ENCODE assay signal across 8 mouse cellular contexts in genomic region chr2:104848235-104849161, GRCm38 (mm10). TPM values are rescaled to one million over a fixed set of nuclear protein-coding genes. Genes with fewer than 3 reads are reported as not detected.
DNase-seq lines count a peak whose midpoint lies in the region; ATAC-seq and TF ChIP-seq lines count a peak whose summit lies in the region.

No protein-coding gene starts in this region.

- ATAC-seq in heart, embryonic 16.5 days (replicated peaks; ENCODE audit: extremely low read depth, insufficient read depth, low FRiP score), result no peak
- ATAC-seq in liver, embryonic 14.5 days (ENCODE audit: insufficient read depth), result no peak
- 0 out of 2 replicates have a peak, but pooled peaks have one; percentile 15 for ATAC-seq in stomach, embryonic 14.5 days (ENCODE audit: insufficient number of reproducible peaks, insufficient read depth, low FRiP score, low read depth)

- H3K4me1 ChIP-seq in heart, embryonic 16.5 days (ENCODE audit: control insufficient read depth, insufficient read depth, low read length), result peaks cover 5% of the 10 kb centered on the region
- peaks cover 0 to 5% of the 10 kb centered on the region in 2 experiments; a peak in 2 of 4 replicates for H3K4me1 ChIP-seq in liver, embryonic 14.5 days (replicated peaks; ENCODE audit: control insufficient read depth in 2 of 2, insufficient read depth in 2 of 2, low read length in 1 of 2)
- no peaks in the 10 kb centered on the region; the same call in 1 of the 2 replicates for H3K4me1 ChIP-seq in stomach, embryonic 14.5 days (ENCODE audit: control insufficient read depth, insufficient read depth, low read length)

- 0 out of 2 replicates have a peak overlapping the region, but pooled peaks have one; percentile 3 for H3K27ac ChIP-seq in heart, embryonic 16.5 days (ENCODE audit: low read length)
- no peak overlapping the region for H3K27ac ChIP-seq in liver, embryonic 14.5 days
- H3K27ac ChIP-seq in stomach, embryonic 14.5 days (ENCODE audit: low read length), result 0 out of 2 replicates have a peak overlapping the region, but pooled peaks have one; percentile 48

- no peaks in the 10 kb centered on the region for H3K9me3 ChIP-seq in heart, embryonic 16.5 days (replicated peaks; ENCODE audit: control insufficient read depth, low read length)
- no peaks in the 10 kb centered on the region for H3K9me3 ChIP-seq in liver, embryonic 14.5 days (ENCODE audit: control insufficient read depth, low read length)
- H3K9me3 ChIP-seq in stomach, embryonic 14.5 days (ENCODE audit: control insufficient read depth, low read depth, low read length), result no peaks in the 10 kb centered on the region

- H3K4me2 ChIP-seq in heart, embryonic 16.5 days (ENCODE audit: low read depth, low read length), result peak overlapping the region; percentile 98
- H3K4me2 ChIP-seq in liver, embryonic 14.5 days (ENCODE audit: low read depth), result peak overlapping the region; percentile 68
- H3K4me2 ChIP-seq in stomach, embryonic 14.5 days (replicated peaks; ENCODE audit: low read depth, low read length), result peak overlapping the region; percentile 97

- peak; percentile 11 for DNase-seq in kidney, adult 18-20 months
- DNase-seq in kidney, postnatal 25 days, result no peak
- DNase-seq in ZHBTc4 (ENCODE audit: low read depth, low spot score), result peak; percentile 26
- no peak for DNase-seq in liver, embryonic 14.5 days (ENCODE audit: low read depth in 3 of 3, low spot score in 3 of 3)
- no peak for DNase-seq in right cerebral cortex, postnatal 10 days (ENCODE audit: low spot score in 2 of 2)
- DNase-seq in cerebellum, adult 11-12 months, result no peak

- no peak for TF ChIP-seq CTCF in liver, embryonic 14.5 days (IDR thresholded peaks at IDR 0.05; ENCODE audit: low read depth)

- H3K4me3 ChIP-seq in heart, embryonic 16.5 days (ENCODE audit: low read length), result peak overlapping the region; percentile 65
- H3K4me3 ChIP-seq in liver, embryonic 14.5 days (ENCODE audit: insufficient read depth in 1 of 2, low read depth in 2 of 2, low read length in 2 of 2), result peak overlapping the region; percentile 4 to 49; a peak in 1 of 4 replicates
- H3K4me3 ChIP-seq in stomach, embryonic 14.5 days (ENCODE audit: low read depth, low read length), result peak overlapping the region; percentile 52

- peaks cover 6% of the 10 kb centered on the region; the same call in 1 of the 2 replicates for H3K27me3 ChIP-seq in heart, embryonic 16.5 days (ENCODE audit: control insufficient read depth, insufficient read depth, low read length)
- H3K27me3 ChIP-seq in liver, embryonic 14.5 days (ENCODE audit: control insufficient read depth, insufficient read depth, low read length), result peaks cover 9% of the 10 kb centered on the region
- H3K27me3 ChIP-seq in stomach, embryonic 14.5 days (ENCODE audit: control insufficient read depth, insufficient read depth, low read length), result 0 out of 2 replicates have a peak, but pooled peaks cover 3% of the 10 kb centered on the region

- TF ChIP-seq EP300 in liver, embryonic 14.5 days (IDR thresholded peaks at IDR 0.05; ENCODE audit: low read depth), result no peak

- 29% methylated on average over 16 of the region's 16 CpGs for WGBS in heart, embryonic 16.5 days
- WGBS in liver, embryonic 14.5 days (ENCODE audit: insufficient replicate concordance), result 11% methylated on average over 16 of the region's 16 CpGs
- 29% methylated on average over 16 of the region's 16 CpGs for WGBS in stomach, embryonic 14.5 days

- H3K36me3 ChIP-seq in heart, embryonic 16.5 days (ENCODE audit: control insufficient read depth, insufficient read depth), result no peaks in the 10 kb centered on the region
- H3K36me3 ChIP-seq in liver, embryonic 14.5 days (replicated peaks; ENCODE audit: control insufficient read depth, insufficient read depth, low read depth), result no peaks in the 10 kb centered on the region
- H3K36me3 ChIP-seq in stomach, embryonic 14.5 days (ENCODE audit: control insufficient read depth, insufficient read depth, low read length), result no peaks in the 10 kb centered on the region; the same call in 1 of the 2 replicates

- H3K9ac ChIP-seq in heart, embryonic 16.5 days (ENCODE audit: low read length), result peak overlapping the region; percentile 74
- H3K9ac ChIP-seq in liver, embryonic 14.5 days (replicated peaks), result no peak overlapping the region
- no peak overlapping the region for H3K9ac ChIP-seq in stomach, embryonic 14.5 days (replicated peaks; ENCODE audit: low read depth, low read length)

RNA-seq across cellular contexts. Expression of gene Prrg4, which starts 1.2 kb away (rescaled TPM):
- 1.3 and 1.7 TPM in 2 replicates for polyA plus RNA-seq in heart, embryonic 16.5 days (2015; fragmentation: Nextera tagmentation; extraction: Ambion mirVana)
- 0.08 and 0.09 TPM in 2 replicates for polyA plus RNA-seq in liver, embryonic 14.5 days (2012; rRNA removed)
- polyA plus RNA-seq in liver, embryonic 14.5 days (2014; fragmentation: Nextera tagmentation; extraction: Ambion mirVana), result 0.15 TPM in 1 of 2 replicates, not detected in the other
- polyA plus RNA-seq in stomach, embryonic 14.5 days (2014; fragmentation: Nextera tagmentation; extraction: Ambion mirVana), result 6.5 and 6.6 TPM in 2 replicates

RNA-seq across cellular contexts. Expression of gene Ccdc73, which starts 19.1 kb away (rescaled TPM):
- polyA plus RNA-seq in heart, embryonic 16.5 days (2015; fragmentation: Nextera tagmentation; extraction: Ambion mirVana), result 4.4 and 4.8 TPM in 2 replicates
- 2.1 TPM in 1 of 2 replicates, not detected in the other for polyA plus RNA-seq in liver, embryonic 14.5 days (2012; rRNA removed)
- polyA plus RNA-seq in liver, embryonic 14.5 days (2014; fragmentation: Nextera tagmentation; extraction: Ambion mirVana), result 2.5 and 3.5 TPM in 2 replicates
- polyA plus RNA-seq in stomach, embryonic 14.5 days (2014; fragmentation: Nextera tagmentation; extraction: Ambion mirVana), result 6.6 and 9.2 TPM in 2 replicates

RNA-seq across cellular contexts. Expression of gene Qser1, which starts 31.9 kb away (rescaled TPM):
- 5.6 and 6.2 TPM in 2 replicates for polyA plus RNA-seq in heart, embryonic 16.5 days (2015; fragmentation: Nextera tagmentation; extraction: Ambion mirVana)
- polyA plus RNA-seq in liver, embryonic 14.5 days (2012; rRNA removed), result 2.0 and 2.7 TPM in 2 replicates
- polyA plus RNA-seq in liver, embryonic 14.5 days (2014; fragmentation: Nextera tagmentation; extraction: Ambion mirVana), result 2.4 and 3.0 TPM in 2 replicates
- 18.9 and 19.7 TPM in 2 replicates for polyA plus RNA-seq in stomach, embryonic 14.5 days (2014; fragmentation: Nextera tagmentation; extraction: Ambion mirVana)

Comparison
In these comparisons a context has a peak if more than half of its experiments do, and no peak if none do; other contexts are left out.
1. DNase-seq: peak in kidney, adult 18-20 months (single experiment) and ZHBTc4 (single experiment); none in kidney, postnatal 25 days (0 of 2), liver, embryonic 14.5 days (0 of 3), right cerebral cortex, postnatal 10 days (0 of 2) and cerebellum, adult 11-12 months (single experiment).
2. Peak in every context shown above with its lines, with median percentiles within 50 percentile points of each other: H3K4me2 ChIP-seq and H3K4me3 ChIP-seq.